Mouse (Mus musculus) lung, embryonic 14.5 days (tissue): ENCODE data around the gene Pomp. TPM values are rescaled to one million over a fixed set of nuclear protein-coding genes. Genes with fewer than 3 reads are reported as not detected.
A peak's percentile ranks its signal among the peaks of the same experiment; 100 is the strongest.

Experiments
- ATAC-seq: fragments of 200-750 bp; cut with Nextera tagmentation; 2 replicates; pipeline ENCODE4 v1.8.0; 2017; ENCODE audit warnings: mild to moderate bottlenecking, moderate TSS enrichment, moderate library complexity; ENCODE audit not compliant: insufficient read depth
- DNase-seq: peaks from one replicate; pipeline ENCODE4 v3.0.0-alpha.2; 2015
- H3K27ac ChIP-seq: fragments of 300-500 bp; sonication (generic); 2 replicates; pipeline ENCODE4 v1.5.1; 2014; ENCODE audit warnings: low read depth, mild to moderate bottlenecking, moderate library complexity
- H3K27me3 ChIP-seq: fragments of 300-500 bp; sonication (generic); 2 replicates; pipeline ENCODE4 v1.6.1; 2014; ENCODE audit warnings: low read length, control low read depth; ENCODE audit not compliant: insufficient read depth
- H3K36me3 ChIP-seq: fragments of 300-500 bp; sonication (generic); 2 replicates; pipeline ENCODE4 v1.6.1; 2014; ENCODE audit warnings: control low read depth; ENCODE audit not compliant: insufficient read depth
- H3K4me1 ChIP-seq: fragments of 300-500 bp; sonication (generic); 2 replicates; pipeline ENCODE4 v1.6.1; 2014; ENCODE audit warnings: antibody characterized with exemption, control low read depth; ENCODE audit not compliant: insufficient read depth
- H3K4me2 ChIP-seq: fragments of 300-500 bp; sonication (generic); 2 replicates; pipeline ENCODE4 v1.6.1; 2014; ENCODE audit warnings: mild to moderate bottlenecking
- H3K4me3 ChIP-seq: fragments of 300-500 bp; sonication (generic); 2 replicates; pipeline ENCODE4 v1.5.1; 2014; ENCODE audit warnings: low read depth, low read length
- H3K9ac ChIP-seq: fragments of 300-500 bp; sonication (generic); 2 replicates; pipeline ENCODE4 v1.6.1; 2014
- H3K9me3 ChIP-seq: fragments of 300-500 bp; sonication (generic); 2 replicates; pipeline ENCODE4 v1.6.1; 2016; ENCODE audit warnings: low read depth, low read length, control low read depth
- CTCF ChIP-seq: IDR thresholded peaks from 2 replicates; pipeline ENCODE4 v1.5.1; 2016; ENCODE audit warnings: antibody characterized with exemption, low read depth
- WGBS: fragments of 180-500 bp; shearing (Covaris S2); extraction: QIAGEN DNeasy Blood & Tissue Kit; methylation state at CpG from one replicate; pipeline ENCODE4 v1.1.7; 2014; 5-methylcytosine and 5-hydroxymethylcytosine counted together
- polyA plus RNA-seq: library from polyadenylated mRNA; unstranded; fragments of >200 nt; fragmentation: Nextera tagmentation; extraction: Ambion mirVana; gene quantifications from 2 replicates; pipeline ENCODE4 v1.2.1, GENCODE M21; 2014

Pomp gene
- 506 and 511 TPM in 2 replicates for polyA plus RNA-seq

DNA sequence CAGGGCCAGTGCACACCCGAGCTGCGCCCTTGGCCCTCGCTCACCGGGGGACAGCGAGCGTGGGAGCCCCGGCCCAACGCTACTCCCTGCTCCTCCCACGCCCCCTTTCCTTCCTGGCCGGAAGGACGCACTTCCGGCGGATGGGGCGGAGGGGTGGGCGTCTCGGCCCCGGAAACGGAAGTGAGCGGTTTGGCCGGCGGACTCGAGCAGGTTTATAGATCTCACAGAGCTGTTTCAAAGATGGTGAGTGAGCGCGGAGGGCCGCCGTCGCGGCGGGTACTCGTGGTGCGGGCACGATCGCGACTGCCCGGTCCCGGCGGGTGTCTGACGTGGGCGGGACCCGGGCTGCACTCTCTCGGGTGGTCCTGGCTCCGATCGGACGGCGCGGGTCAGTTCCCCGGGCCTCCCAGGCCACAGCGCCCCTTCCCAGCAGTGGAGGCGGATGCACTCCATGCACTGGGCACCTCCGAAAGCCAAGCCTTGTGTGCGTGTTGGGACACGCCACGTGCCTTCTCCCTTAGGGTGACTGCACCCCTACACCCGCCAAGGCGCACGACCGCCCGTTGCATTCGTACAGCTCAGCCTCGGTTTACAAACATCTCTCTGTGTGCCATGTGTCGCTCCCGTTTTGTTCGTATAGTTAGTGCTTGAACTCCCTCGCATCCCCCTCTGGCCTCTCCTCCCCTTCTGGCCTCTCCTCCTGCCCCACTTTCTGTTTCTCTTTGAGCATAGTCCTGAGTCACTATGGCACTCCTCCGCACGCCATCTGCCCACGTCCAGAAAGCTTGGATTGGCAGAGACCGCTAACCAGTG is at the start of gene Pomp:
Gene Pomp (plus strand): TSS at position 13 of the 813 bp plus-strand sequence.
- under 1% methylated on average over 68 of the region's 68 CpGs for WGBS
- Histone ChIP-seq H3K4me1 (peaks cover 5% of the 10 kb centered on the region), H3K27me3 (no peaks in the 10 kb centered on the region), H3K9ac (peak within 1 kb of the TSS; percentile 84), H3K27ac (peak within 1 kb of the TSS; percentile 76), H3K36me3 (peaks cover 28% of the 10 kb centered on the region), H3K4me2 (peak within 1 kb of the TSS; percentile 94), H3K4me3 (peak within 1 kb of the TSS; percentile 96), H3K9me3 (no peaks in the 10 kb centered on the region)
- 0 out of 2 replicates have a peak, but pooled peaks have one; percentile 7 for TF ChIP-seq CTCF
- peak; percentile 95 for ATAC-seq
- peak; percentile 95 for DNase-seq

DNA sequence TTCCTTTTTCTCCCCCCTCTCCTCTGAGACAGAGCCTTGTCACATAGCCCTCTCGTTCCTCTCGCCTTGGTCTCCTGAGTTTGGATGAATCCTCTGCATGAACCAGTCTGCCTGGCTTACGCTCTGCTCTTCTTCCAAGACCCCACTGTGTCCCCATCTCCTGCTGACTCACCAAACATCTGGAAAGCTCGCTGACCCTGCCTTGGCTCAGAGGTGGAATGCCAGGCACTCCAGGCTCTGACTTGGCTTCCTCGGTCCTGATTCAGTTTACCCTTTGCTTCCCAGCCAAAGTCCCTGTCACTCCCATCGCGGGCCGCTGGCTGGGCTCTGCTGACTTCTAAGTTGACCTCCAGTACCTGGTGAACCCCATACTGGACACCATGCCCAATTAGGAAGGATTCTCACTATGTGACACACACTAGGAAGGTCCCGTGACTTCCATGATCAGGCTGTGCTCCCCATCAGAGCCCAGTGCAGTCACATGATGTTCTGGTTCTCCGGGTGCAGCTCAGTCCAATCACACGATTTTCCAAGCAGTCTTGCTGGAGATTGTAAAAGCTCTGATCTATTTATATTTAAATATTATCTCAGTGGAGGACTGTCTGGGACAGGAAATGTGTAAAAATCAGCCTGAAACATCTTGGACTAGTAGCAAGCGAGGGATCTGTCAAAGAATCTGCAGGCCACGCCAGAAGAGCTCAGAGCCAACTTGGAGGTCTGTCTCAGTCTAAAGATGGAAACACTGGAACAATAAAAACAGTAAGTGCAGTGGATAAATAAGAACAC is 47.8 kb upstream of the Pomp start:
- H3K9ac ChIP-seq, result no peak overlapping the region
- TF ChIP-seq CTCF, result no peak
- no peaks in the 10 kb centered on the region for H3K4me1 ChIP-seq
- no peaks in the 10 kb centered on the region for H3K9me3 ChIP-seq
- DNase-seq (no peak), ATAC-seq (no peak)
- no peaks in the 10 kb centered on the region for H3K27me3 ChIP-seq
- no peaks in the 10 kb centered on the region for H3K36me3 ChIP-seq
- 71% methylated on average over 13 of the region's 13 CpGs for WGBS
- H3K4me3 ChIP-seq, result no peak overlapping the region
- H3K27ac ChIP-seq, result no peak overlapping the region
- H3K4me2 ChIP-seq, result no peak overlapping the region

DNA sequence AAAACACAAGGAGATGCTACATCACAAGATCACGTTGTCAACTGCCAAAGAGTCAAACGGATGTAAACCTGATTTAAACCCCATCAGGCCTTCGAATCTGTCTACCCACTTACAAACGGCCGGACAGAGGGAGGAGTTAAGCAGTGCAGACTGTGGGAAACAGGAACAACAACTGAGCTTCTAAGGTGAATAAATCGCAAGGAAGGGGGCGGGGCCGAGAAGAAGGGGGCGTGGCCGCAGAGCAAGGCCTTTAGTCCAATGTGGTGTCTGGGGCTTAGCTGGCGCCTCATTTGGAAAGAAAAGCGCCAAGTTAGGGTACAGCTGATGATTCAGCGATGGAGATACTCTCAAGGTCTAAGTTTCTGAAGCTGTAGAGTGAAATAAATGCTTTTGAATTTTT is 45.3 kb upstream of the Pomp start:
- no peak for ATAC-seq
- H3K36me3 ChIP-seq, result no peaks in the 10 kb centered on the region
- no peak for DNase-seq
- no peak overlapping the region for H3K4me3 ChIP-seq
- no peak overlapping the region for H3K4me2 ChIP-seq
- TF ChIP-seq CTCF, result no peak
- no peak overlapping the region for H3K27ac ChIP-seq
- H3K4me1 ChIP-seq, result no peaks in the 10 kb centered on the region
- 0 out of 2 replicates have a peak, but pooled peaks cover 5% of the 10 kb centered on the region for H3K9me3 ChIP-seq
- 72% methylated on average over 13 of the region's 13 CpGs for WGBS
- H3K9ac ChIP-seq, result no peak overlapping the region
- H3K27me3 ChIP-seq, result no peaks in the 10 kb centered on the region

DNA sequence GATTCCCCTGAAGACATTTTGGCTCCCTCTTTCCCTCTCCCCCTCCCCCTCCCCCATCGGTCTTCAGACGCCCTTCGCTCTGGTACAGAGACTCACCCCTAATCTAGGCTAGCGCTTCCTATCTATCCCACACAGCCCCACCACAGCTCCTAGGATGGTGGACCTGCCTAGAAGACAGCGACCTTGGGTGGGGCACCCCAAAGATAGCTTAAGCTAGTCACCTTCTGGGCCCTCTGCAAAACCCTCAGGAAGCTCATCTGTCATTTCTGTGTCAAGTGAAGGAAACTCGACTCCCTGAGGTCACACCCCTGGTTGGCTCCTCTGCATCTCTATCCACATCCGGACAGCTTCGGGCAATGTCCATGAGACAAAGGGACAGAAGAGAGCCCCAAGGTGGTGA is 44.7 kb upstream of the Pomp start:
- no peak overlapping the region for H3K4me2 ChIP-seq
- H3K36me3 ChIP-seq, result no peaks in the 10 kb centered on the region
- no peak overlapping the region for H3K4me3 ChIP-seq
- ATAC-seq (no peak), DNase-seq (no peak)
- 67% methylated on average over 8 of the region's 8 CpGs for WGBS
- H3K27me3 ChIP-seq, result no peaks in the 10 kb centered on the region
- no peaks in the 10 kb centered on the region for H3K4me1 ChIP-seq
- 0 out of 2 replicates have a peak, but pooled peaks cover 5% of the 10 kb centered on the region for H3K9me3 ChIP-seq
- no peak overlapping the region for H3K27ac ChIP-seq
- no peak overlapping the region for H3K9ac ChIP-seq
- TF ChIP-seq CTCF, result no peak

DNA sequence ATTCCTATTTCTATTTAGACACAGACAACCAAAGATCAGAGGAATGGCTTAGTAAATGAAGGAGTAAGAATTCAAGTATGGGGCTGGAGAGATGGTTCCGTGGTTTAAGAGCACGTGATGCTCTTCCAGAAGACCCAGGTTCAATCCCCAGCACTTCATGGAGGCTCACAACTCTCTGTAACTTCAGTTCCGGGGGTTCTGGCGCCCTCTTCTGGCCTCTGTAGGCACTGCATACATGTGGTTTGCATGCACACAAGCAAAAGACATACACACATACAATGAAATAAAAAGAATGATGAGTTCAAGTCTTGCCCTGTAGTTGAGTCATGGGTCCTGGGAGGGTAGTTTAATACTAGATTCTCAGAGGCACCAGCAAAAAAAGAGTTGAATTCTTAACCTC is 43.8 kb upstream of the Pomp start:
- Histone ChIP-seq H3K27me3 (no peaks in the 10 kb centered on the region), H3K4me1 (no peaks in the 10 kb centered on the region), H3K4me2 (no peak overlapping the region), H3K36me3 (no peaks in the 10 kb centered on the region), H3K9ac (no peak overlapping the region), H3K9me3 (0 out of 2 replicates have a peak, but pooled peaks cover 5% of the 10 kb centered on the region), H3K4me3 (no peak overlapping the region), H3K27ac (no peak overlapping the region)
- TF ChIP-seq CTCF, result peak; percentile 19; the same call in 1 of the 2 replicates
- 72% methylated on average over 4 of the region's 4 CpGs for WGBS
- ATAC-seq, result no peak
- DNase-seq, result no peak

DNA sequence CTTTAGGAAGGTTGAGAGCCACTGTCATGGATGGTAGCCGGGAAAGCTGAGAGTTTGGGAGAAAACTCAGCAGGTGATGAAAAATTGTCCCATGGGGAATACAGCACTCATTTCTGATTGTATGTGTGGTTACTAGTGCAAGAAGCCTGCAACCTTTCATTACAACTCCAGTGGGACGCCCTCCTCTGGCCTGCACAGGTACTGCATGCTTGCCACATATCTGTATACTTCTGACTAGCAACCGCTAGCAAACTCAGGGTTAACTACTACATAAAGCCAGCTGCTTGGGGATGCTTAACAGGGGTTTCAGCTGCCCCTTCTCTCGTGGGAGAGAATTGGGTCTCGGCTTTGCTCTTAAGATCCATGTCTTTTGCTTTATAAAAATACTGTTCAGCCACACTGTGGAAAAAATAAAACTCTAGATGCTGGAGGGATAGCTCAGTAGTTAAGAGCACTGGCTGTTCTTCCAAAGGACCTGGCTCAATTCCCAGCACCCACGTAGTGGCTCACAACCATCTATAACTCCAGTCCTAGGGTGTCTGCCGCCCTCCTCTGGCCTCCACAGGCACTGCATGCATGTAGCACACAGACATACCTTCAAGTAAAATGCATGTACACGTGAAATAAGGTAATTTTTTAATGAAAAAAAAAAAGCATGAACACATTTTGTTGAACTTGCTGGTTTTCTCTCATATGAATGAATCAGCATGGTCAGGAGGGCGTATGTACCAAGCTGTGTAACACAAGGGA is 42.3 kb upstream of the Pomp start:
- TF ChIP-seq CTCF, result peak; percentile 29; the same call in 1 of the 2 replicates
- Histone ChIP-seq H3K36me3 (no peaks in the 10 kb centered on the region), H3K9me3 (0 out of 2 replicates have a peak, but pooled peaks cover 5% of the 10 kb centered on the region), H3K4me1 (no peaks in the 10 kb centered on the region), H3K4me2 (no peak overlapping the region), H3K27me3 (no peaks in the 10 kb centered on the region), H3K9ac (no peak overlapping the region), H3K27ac (no peak overlapping the region), H3K4me3 (no peak overlapping the region)
- 90% methylated on average over 9 of the region's 9 CpGs for WGBS
- DNase-seq, result no peak
- ATAC-seq, result no peak
